Mouse (Mus musculus): Measurements from ENCODE around the gene Dapk1. TPM values are rescaled to one million over a fixed set of nuclear protein-coding genes. Genes with fewer than 3 reads are reported as not detected.
A peak's percentile ranks its signal among the peaks of the same experiment; 100 is the strongest.
"Not testable (repeated sequence)": the region's sequence is repeated elsewhere in the genome, so short reads cannot be mapped to it uniquely, and the experiment has no call there.

The Dapk1 gene
- polyA plus RNA-seq, 1 experiment from 2014 or later: 38.4 TPM

DNA sequence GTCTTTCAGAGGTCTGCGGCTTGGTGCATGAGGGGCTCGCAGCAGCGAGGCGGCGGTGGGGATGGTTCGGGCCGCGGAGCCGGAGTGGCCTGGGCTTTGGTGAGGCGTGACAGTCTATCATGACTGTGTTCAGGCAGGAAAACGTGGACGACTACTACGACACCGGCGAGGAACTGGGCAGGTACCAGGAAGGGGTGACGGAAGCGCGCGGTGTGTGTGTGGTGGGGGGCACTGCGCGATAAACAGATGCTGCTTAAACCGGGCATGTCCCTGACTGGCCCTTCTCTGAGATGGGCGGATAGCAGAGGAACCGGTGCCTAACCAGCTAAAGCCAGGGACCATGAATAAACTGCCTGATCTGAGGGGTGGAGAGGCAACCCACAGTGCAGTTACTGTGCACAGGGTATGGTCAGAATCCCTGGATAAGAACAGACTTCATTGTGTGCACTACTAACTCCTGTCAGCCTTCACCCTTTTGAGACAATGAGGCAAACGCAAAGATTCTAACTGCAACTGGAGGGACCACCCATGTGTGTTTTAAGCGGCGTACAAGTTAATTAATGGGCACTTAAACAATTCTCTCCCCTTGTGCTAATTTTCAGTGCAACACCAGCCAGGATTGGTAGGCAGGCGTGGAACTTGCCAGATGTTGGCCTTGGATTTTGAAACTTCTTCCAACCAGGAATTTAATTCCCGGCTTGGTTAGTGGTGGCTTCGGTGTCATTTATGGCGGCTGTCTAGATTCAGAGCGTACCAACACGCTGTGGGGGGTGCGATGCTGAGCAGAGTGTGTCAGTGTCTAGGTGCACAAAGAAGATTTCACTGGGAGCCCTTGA is 887 bp downstream of the Dapk1 start:
- Histone ChIP-seq H3K4me1 (replicated peaks) (peaks cover 39% of the 10 kb centered on the region), H3K4me3 (replicated peaks) (peak overlapping the region; percentile 90), H3K27ac (peak overlapping the region; percentile 96), H3K9ac (replicated peaks) (peak overlapping the region; percentile 95), H3K27me3 (no peaks in the 10 kb centered on the region), H3K9me3 (no peaks in the 10 kb centered on the region), H3K36me3 (peaks cover 22% of the 10 kb centered on the region), H3K4me2 (replicated peaks) (peak overlapping the region; percentile 70)
- ATAC-seq: peak; percentile 72
- 5% methylated on average over 34 of the region's 34 CpGs for WGBS

DNA sequence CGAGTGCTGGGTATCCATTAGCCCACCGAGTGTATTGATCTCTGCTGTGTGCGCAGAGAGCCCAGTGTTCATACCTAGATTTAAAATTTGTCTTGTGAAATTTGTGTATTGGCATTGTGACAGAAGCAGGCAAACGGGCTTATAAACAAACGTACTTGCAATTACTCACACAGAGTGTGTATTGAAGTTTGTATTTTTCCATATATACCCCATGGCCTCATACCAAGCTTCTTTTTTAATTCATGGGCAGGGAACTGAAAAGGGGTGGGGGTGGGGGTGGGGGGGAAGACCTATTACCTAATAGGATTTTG is 1.5 kb downstream of the Dapk1 start:
- no peak for ATAC-seq
- Histone ChIP-seq H3K27ac (peak overlapping the region; percentile 96; the same call in 1 of the 2 replicates), H3K36me3 (peaks cover 22% of the 10 kb centered on the region), H3K4me2 (replicated peaks) (peak overlapping the region; percentile 70), H3K9ac (replicated peaks) (peak overlapping the region; percentile 95), H3K27me3 (no peaks in the 10 kb centered on the region), H3K9me3 (no peaks in the 10 kb centered on the region), H3K4me3 (replicated peaks) (peak overlapping the region; percentile 90), H3K4me1 (replicated peaks) (peaks cover 43% of the 10 kb centered on the region)
- WGBS: 49% methylated on average over 5 of the region's 5 CpGs

DNA sequence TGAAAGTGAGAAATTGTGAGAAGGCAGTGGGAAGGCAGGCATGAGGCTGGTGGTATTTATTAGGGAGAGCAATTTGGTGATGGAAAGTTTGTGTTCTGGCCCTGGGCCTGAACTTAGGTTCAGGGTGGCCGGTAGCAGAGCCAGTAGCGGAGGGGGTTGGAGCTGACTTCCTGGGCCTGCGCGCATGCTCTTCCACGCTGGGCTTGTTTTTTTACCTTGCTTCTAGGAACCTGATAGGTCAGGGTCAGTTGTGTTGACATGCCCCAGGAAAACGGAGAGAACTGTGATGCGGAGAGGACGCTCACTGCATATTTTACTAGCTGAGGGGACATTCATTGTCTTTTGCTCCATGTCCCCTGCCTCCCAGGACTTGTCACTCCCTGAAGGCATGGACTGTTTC is 5.7 kb downstream of the Dapk1 start:
- WGBS: 86% methylated on average over 8 of the region's 8 CpGs
- no peak overlapping the region for H3K27ac ChIP-seq
- peaks cover 65% of the 10 kb centered on the region for H3K4me1 ChIP-seq (replicated peaks)
- no peak overlapping the region for H3K4me3 ChIP-seq (replicated peaks)
- no peak overlapping the region for H3K4me2 ChIP-seq (replicated peaks)
- no peaks in the 10 kb centered on the region for H3K27me3 ChIP-seq
- H3K9ac ChIP-seq (replicated peaks): no peak overlapping the region
- no peak for ATAC-seq
- peaks cover 37% of the 10 kb centered on the region for H3K36me3 ChIP-seq
- H3K9me3 ChIP-seq: no peaks in the 10 kb centered on the region

GRCm38 (mm10) chr13:60608411-60609046 is 6.8 kb downstream of the Dapk1 start:
- Histone ChIP-seq H3K27ac (no peak overlapping the region), H3K27me3 (no peaks in the 10 kb centered on the region), H3K4me3 (replicated peaks) (no peak overlapping the region), H3K4me2 (replicated peaks) (no peak overlapping the region), H3K36me3 (peaks cover 37% of the 10 kb centered on the region), H3K9me3 (no peaks in the 10 kb centered on the region), H3K9ac (replicated peaks) (no peak overlapping the region), H3K4me1 (replicated peaks) (peaks cover 64% of the 10 kb centered on the region)
- no peak for ATAC-seq
- 84% methylated on average over 8 of the region's 8 CpGs for WGBS

- H3K4me2 ChIP-seq (replicated peaks): no peak overlapping the region
- 60% methylated on average over 4 of the region's 4 CpGs for WGBS
- no peak overlapping the region for H3K4me3 ChIP-seq (replicated peaks)
- no peak for ATAC-seq
- peaks cover 36% of the 10 kb centered on the region for H3K36me3 ChIP-seq
- H3K27me3 ChIP-seq: no peaks in the 10 kb centered on the region
- no peak overlapping the region for H3K9ac ChIP-seq (replicated peaks)
- no peak overlapping the region for H3K27ac ChIP-seq
- H3K4me1 ChIP-seq (replicated peaks): peaks cover 57% of the 10 kb centered on the region
- H3K9me3 ChIP-seq: no peaks in the 10 kb centered on the region
Measured at GRCm38 (mm10) chr13:60609234-60609633, 7.5 kb downstream of the Dapk1 start.

- peak; percentile 57; the same call in 1 of the 2 replicates for ATAC-seq
- Histone ChIP-seq H3K9me3 (no peaks in the 10 kb centered on the region), H3K27me3 (no peaks in the 10 kb centered on the region), H3K4me3 (replicated peaks) (no peak overlapping the region), H3K27ac (no peak overlapping the region), H3K4me2 (replicated peaks) (no peak overlapping the region), H3K9ac (replicated peaks) (no peak overlapping the region), H3K36me3 (peaks cover 28% of the 10 kb centered on the region), H3K4me1 (replicated peaks) (peaks cover 51% of the 10 kb centered on the region)
- WGBS: 42% methylated on average over 6 of the region's 6 CpGs
Measured at GRCm38 (mm10) chr13:60610558-60610957, 8.8 kb downstream of the Dapk1 start.

- not testable (repeated sequence) for H3K9ac ChIP-seq (replicated peaks); ATAC-seq; H3K4me2 ChIP-seq (replicated peaks); H3K27me3 ChIP-seq; H3K4me3 ChIP-seq (replicated peaks); H3K9me3 ChIP-seq; H3K27ac ChIP-seq
- peaks cover 51% of the 10 kb centered on the region for H3K4me1 ChIP-seq (replicated peaks)
- peaks cover 28% of the 10 kb centered on the region for H3K36me3 ChIP-seq
- 77% methylated on average over 6 of the region's 6 CpGs for WGBS
Measured at GRCm38 (mm10) chr13:60610971-60611370, 9.2 kb downstream of the Dapk1 start.

DNA sequence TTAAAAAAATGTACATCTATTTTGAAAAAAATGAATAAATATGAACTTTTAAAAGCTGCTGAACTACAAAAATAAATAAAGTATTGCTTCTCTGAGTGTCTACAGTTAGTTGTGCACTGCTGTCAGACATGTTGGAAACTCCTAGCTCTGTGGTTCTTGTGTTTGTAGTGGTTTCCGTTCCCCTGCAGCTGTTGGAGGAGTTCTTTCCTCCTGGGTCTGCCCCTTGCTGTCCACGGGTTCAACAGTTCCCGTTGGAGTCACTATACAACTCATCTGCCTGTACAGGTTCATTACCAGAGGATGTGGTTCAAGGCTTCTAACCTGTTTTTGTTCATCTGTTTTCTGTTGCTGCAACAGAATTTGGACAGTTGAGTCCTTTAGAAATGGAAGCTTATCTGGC is 10.4 kb downstream of the Dapk1 start:
- WGBS: 73% methylated on average over 3 of the region's 3 CpGs
- Histone ChIP-seq H3K27ac (no peak overlapping the region), H3K9me3 (no peaks in the 10 kb centered on the region), H3K27me3 (no peaks in the 10 kb centered on the region), H3K4me2 (replicated peaks) (no peak overlapping the region), H3K4me1 (replicated peaks) (peaks cover 58% of the 10 kb centered on the region), H3K9ac (replicated peaks) (no peak overlapping the region), H3K36me3 (peaks cover 20% of the 10 kb centered on the region), H3K4me3 (replicated peaks) (no peak overlapping the region)
- no peak for ATAC-seq

DNA sequence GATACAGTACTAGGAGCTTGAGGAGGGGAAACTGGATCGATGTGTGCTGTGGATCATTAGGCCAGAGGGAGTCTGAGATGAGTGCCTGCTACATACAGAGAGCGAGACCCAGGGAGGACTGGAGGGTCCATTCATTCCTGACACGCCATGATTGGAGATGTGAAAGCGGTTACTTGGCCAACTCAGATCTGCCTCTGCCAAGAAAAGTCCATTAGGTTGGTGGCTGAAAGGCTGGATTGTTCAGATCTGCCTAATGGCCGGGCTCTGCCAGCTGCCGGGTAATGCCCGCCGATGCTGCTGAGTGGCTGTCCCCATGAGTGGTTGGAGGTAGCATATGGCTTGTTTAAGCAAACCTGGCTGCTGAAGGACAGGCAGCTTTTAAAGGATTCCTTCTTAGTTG is 12.4 kb downstream of the Dapk1 start:
- 86% methylated on average over 8 of the region's 8 CpGs for WGBS
- Histone ChIP-seq H3K27ac (no peak overlapping the region), H3K9me3 (no peaks in the 10 kb centered on the region), H3K4me2 (replicated peaks) (no peak overlapping the region), H3K9ac (replicated peaks) (no peak overlapping the region), H3K36me3 (peaks cover 18% of the 10 kb centered on the region), H3K4me3 (replicated peaks) (no peak overlapping the region), H3K4me1 (replicated peaks) (peaks cover 62% of the 10 kb centered on the region), H3K27me3 (no peaks in the 10 kb centered on the region)
- ATAC-seq: no peak

GRCm38 (mm10) chr13:60615057-60615650 is 13.4 kb downstream of the Dapk1 start:
- no peaks in the 10 kb centered on the region for H3K27me3 ChIP-seq
- H3K4me2 ChIP-seq (replicated peaks): no peak overlapping the region
- H3K27ac ChIP-seq: no peak overlapping the region
- H3K4me3 ChIP-seq (replicated peaks): no peak overlapping the region
- 72% methylated on average over 15 of the region's 15 CpGs for WGBS
- peaks cover 17% of the 10 kb centered on the region for H3K36me3 ChIP-seq
- H3K9me3 ChIP-seq: no peaks in the 10 kb centered on the region
- no peak overlapping the region for H3K9ac ChIP-seq (replicated peaks)
- peaks cover 66% of the 10 kb centered on the region for H3K4me1 ChIP-seq (replicated peaks)
- ATAC-seq: no peak

GRCm38 (mm10) chr13:60616036-60616435 is 14.3 kb downstream of the Dapk1 start:
- Histone ChIP-seq H3K36me3 (peaks cover 11% of the 10 kb centered on the region), H3K9me3 (no peaks in the 10 kb centered on the region), H3K9ac (replicated peaks) (no peak overlapping the region), H3K4me3 (replicated peaks) (no peak overlapping the region), H3K4me1 (replicated peaks) (peaks cover 69% of the 10 kb centered on the region), H3K27ac (no peak overlapping the region), H3K27me3 (no peaks in the 10 kb centered on the region), H3K4me2 (replicated peaks) (no peak overlapping the region)
- 37% methylated on average over 6 of the region's 6 CpGs for WGBS
- ATAC-seq: no peak

GRCm38 (mm10) chr13:60618287-60618686 is 16.5 kb downstream of the Dapk1 start:
- no peak overlapping the region for H3K4me3 ChIP-seq (replicated peaks)
- H3K4me2 ChIP-seq (replicated peaks): no peak overlapping the region
- H3K27ac ChIP-seq: no peak overlapping the region
- H3K36me3 ChIP-seq: peaks cover 3% of the 10 kb centered on the region; the same call in 1 of the 2 replicates
- WGBS: 74% methylated on average over 9 of the region's 9 CpGs
- H3K9me3 ChIP-seq: no peaks in the 10 kb centered on the region
- H3K4me1 ChIP-seq (replicated peaks): peaks cover 62% of the 10 kb centered on the region
- ATAC-seq: no peak
- H3K9ac ChIP-seq (replicated peaks): no peak overlapping the region
- H3K27me3 ChIP-seq: no peaks in the 10 kb centered on the region
